Mouse (Mus musculus): ENCODE data around the gene Ergic1.

Ergic1 gene

DNA sequence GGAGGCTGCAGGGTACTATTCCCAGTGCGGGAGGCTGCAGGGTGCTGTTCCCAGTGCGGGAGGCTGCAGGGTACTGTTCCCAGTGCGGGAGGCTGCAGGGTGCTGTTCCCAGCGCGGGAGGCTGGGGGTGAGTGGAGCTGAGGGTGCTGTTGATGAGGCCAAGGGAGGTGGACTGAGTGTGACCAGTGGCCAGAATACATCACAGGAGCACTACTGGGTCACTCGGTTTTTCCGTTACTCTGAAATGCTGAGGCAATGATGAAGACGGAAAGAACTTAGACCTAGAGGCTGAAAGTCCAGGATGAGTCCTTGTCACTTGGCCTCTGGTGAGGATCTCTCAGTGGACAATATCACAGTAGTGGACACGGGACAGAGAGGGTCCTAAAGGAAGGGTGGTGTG is 71.9 kb downstream of the Ergic1 start:
- DNase-seq = no peak

DNA sequence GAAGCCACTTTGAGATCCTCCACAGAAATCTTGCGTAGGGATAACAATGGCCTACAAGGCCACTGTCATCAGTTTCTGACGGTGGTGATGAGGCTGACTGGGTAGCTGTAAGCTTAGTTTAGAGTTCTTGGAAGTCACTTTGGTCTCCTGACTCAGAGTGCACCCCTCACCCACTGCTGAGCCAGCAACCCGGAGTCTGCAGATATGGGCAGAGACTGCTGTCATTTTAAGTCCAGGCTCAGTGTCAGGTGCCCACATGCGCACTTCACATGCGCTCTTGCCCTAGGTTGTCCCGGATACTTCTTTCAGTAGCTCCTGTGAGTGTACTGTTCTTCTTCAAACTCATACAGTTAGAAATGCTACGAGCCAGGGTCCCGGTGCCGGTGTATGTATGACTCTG is 72.6 kb downstream of the Ergic1 start:
- no peak for DNase-seq

DNA sequence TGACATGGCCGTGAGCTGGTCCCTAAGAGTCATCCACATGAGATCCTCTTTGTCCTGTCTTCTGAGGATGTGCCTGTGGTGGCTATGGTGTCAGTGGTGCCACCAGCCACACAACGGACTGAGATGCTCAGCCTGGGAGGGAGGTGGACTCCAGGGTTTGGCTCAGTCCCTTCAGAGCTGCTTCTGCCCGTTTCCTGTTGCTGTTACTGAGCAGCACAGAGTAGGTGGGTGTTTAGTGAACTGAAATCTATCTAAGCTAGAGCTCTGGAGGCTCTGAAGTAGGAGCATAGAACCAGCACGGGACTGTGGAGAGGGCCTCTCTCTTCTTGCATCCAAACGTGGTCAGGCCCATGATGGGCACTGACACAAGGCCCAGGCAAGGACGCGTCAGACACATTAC is 73.2 kb downstream of the Ergic1 start:
- DNase-seq = peak; percentile 64

DNA sequence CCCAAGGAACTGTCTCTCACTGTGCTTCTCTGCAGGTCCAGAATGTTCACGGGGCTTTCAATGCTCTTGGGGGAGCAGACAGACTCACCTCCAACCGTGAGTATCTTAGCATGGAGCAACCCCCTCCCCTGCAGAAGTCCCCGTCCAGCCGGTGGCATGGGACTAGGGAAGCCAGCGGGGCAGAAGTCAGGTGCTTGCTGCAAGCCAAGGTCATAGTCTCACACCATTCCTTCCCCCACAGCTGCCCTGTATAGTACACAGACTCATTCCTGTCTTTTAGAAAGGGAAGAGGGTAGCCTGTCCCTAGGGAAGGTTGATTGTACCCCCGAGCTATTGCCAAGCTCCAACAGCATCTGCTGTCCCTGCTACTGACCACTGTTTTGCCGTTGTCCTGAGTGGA is 74.7 kb downstream of the Ergic1 start:
- DNase-seq = no peak

DNA sequence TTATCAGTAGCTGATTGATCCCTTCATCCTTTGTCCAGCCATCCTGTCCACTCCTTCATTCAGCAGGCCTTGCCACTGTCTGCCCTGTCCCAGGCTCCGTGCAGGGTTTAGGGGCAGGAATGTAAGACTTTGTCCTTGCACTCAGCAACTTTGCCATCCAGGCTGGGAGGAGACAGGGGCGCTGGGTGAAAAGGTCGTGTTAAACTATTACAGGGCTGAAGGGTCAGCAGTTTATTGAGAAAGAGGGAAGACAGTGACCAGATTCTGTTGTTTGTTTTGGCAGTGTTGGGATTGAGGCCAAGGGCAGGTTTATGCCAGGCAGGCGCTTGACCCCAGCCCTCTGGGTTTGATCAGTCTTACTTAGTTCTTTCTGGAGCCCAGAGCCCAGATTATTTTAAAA is 76.6 kb downstream of the Ergic1 start:
- no peak for DNase-seq

DNA sequence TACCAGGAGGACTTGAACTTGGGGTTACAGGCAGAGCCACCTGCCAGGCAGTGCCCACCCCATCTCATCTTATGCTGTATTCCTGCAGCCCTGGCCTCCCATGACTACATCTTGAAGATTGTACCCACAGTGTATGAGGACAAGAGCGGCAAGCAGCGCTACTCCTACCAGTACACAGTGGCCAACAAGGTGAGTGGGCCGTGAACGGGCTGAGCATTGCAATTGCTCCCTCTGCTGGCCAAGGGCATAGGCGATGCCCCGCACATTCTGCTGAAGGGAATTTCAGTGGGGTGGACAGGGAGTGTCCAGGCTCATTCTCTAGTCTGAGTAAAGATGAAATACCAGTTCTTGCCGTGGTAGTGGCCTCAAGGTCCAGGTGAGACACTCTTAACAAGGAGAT is 77.4 kb downstream of the Ergic1 start:
- peak; percentile 73 for DNase-seq

DNA sequence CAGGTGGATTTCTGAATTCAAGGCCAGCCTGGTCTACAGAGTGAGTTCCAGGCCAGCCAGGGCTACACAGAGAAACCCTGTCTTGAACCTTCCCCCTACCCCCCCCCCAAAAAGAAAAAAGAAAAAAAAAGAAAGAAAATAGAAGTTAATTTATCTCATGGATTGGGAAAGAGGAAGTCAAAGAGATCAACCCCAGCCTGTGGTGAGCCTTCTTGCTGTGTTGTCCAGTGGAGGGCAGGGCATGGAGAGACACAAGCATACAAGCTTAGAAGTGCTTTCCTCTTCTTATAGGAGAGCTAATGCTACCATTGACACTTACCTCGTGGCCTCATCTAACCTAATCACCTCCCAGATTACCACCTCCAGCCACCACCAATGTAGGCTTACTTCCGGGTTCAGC is 78.5 kb downstream of the Ergic1 start:
- DNase-seq = no peak

DNA sequence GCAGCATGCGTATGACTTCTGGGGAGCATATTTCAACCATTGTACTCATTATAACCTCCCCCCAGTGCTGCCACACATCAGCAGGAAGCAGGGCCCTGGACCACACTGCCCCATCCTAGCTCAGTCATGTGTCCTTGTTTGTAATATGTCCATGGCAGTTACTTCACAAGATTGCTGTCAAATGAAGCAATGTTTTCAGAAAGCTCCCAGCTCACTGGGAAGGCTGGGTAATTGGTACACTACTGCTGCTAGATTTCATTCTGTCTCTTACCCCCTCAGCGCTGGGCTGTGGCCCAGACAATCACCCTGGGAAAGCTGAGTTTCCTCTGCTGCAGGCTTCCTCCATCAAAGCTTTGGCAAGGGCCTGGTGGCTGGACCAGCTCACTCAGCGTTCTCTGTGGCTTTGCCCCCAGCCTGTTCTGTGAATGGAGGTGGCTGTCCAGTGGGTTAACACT is 79.0 kb downstream of the Ergic1 start:
- no peak for DNase-seq

DNA sequence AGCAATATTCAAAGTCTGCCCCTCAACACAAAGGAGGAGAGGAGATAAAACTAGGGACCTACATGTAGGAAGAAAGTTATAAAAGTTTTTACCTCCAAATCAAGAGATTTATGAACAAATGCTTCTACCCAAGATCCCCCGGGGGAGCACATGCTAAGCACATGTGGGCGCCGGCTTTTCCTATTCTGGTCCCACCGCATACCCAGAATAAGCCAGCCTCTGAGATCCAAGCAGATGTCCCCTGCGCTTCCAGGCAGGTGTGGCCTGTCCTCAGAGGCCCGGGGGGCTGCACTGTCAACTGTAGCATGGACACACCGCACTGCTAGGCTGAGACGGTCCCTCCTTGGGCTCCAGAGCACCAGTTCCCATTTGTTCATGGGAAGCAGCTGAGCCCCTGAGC is 82.2 kb downstream of the Ergic1 start:
- no peak for DNase-seq

DNA sequence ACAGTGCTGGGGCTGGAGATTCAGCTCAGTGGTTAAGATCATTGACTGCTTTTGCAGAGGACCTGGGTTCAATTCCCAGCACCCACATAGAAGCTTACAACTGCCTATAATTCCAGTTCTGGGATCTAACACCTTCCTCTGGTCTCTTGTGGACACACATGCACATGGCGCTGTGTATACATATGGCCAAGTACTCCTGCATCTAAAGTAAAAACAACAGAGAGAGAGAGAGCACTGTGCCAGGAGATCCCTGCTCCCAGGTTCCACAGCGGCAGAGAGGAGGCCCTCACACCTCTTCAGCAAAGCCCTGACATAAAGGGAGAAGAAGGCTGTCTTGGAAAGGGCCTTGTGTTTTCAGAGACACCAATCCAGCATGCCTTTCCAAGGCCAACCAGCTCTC is 82.7 kb downstream of the Ergic1 start:
- DNase-seq = no peak

DNA sequence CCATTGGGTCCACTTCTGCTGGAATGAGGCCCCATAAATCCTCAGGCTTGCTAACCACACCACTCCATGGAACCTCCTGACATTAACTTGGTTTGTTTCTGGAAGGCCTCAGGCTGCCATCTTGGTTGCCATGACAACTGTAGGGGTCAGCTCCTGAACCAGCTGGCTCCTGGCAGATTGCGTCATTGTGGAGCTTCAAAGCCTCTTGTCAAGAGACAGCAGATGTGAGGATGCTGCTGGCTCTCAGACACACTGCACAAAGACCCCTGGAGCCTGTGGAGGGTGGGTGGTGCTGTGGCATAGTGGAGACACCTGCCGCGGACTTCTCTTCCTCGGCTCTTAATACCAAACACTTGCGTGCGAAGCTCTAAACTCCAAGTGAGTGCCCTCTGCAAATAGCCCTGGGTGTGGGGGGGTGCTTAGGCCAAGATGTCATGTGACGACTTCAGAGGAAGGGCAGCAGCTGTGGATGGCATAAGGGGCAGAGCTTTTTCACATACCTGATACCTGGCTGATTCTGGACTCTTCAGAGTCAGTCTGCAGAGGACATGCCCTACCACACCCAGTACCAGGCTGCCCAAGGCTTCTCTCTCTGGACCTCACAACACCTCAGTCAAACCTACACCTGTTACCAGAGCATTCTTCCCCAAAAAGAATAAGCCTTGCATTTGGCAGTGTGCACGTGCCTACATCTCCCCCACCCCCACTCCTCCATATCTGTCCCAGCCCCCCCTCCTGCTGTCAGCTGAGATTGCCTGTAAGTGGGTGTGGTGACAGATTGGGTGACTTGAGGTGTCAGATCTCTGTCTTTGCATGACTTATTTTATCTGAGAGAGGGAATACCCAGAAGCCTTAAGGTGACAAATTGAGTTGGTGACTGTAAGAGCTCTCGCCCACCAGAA is 83.5 kb downstream of the Ergic1 start:
- DNase-seq = peak; percentile 55

DNA sequence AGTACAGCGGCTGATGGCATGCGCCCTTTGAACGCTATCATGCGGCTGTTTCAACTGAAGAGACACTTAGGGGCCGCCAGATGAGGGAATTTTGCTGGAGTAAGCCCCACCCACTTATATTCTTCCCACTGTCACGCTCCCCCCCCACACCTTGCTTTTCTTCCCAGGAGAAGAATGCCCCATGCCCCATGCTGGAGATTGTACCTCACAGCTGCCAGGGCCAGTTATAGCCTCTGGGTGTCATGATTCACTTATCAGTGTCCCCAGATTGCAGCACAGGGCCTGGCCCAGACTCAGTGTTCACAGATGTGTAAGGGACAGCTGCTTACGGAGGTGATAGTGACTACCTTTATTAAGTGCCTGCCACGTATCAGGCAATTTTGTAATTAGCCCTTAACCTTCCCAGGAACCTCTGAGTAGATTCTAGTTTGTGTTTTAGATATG is 84.1 kb downstream of the Ergic1 start:
- DNase-seq = no peak

DNA sequence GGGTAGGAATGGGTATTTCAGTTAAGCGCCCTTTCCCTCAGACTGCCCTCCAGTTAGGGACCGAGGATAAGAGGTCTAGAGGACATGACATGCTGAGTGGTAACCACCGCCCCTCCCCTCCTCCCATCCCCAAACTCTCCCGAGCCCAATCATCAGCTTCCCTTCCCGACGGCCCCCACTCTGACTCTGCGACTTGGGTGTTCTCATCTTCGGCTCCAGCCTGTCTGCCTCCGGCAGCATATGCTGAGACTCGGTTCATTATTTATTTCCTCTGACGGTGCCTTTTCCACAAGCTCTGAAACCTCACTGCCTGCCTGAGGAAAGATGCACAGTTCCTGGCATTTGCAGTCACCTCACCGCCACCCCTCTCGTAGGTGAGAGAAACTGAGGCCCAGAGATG is 86.0 kb downstream of the Ergic1 start:
- no peak for DNase-seq

DNA sequence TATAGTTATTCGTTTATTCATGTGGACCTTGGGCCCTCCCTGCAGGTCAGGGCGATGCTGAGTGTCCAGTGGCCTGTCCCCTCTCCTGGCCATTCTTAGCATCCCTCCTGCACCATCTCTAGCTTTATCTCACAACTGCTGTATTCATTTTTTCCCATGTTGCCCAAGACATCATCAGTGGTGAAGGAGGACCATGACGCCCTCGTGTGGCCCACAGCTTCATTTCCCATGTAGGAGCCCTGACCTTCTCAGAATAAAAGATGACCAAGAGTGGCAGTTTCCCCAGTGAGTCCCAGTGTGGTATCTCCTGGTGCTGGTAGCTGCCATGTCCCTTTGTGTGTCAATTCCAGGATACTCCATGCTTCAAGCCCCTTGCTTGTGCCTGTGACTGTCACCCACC is 88.3 kb downstream of the Ergic1 start:
- DNase-seq = no peak

DNA sequence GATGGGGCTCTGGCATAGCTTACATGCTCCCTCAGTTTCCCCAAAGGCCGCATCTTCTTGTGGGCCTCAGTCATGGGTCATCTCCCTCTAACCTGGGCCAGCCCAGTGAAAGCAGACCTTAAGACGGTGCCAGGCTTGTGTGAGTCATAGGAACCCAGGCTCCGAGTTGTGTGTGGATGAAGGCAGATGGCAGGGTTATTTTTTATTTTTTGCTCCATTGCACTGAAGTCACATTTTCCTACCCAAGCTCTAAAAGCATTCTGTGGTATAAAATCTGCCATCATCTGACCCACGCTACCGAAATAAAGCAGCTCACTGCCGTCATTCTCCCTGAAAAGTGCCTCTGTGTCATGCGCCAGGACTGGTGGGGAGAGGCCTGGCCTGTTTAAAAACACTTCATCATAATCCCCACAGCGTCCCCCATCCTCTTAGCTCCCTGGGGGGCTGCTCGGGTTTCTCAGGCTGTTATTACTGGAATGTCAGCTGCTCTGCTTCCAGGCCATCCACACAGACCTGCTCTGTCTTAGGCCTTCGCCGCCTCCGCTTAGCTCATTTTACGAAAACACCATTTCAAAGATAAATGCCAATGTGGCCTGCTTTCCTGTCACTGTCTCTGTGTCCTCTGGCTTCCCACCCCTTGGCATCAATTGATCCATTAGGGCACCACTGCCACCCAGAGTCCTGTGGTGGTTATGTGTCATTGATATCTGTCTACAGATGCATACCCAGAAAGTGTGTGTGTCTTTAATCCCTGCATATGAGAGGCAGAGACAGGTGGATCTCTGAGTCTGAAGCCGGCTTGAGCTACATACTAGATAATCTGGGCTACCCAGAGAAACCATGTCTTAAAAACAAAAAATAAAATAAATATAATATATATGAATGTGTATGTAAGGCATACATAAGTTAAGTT is 89.4 kb downstream of the Ergic1 start:
- DNase-seq = peak; percentile 72

DNA sequence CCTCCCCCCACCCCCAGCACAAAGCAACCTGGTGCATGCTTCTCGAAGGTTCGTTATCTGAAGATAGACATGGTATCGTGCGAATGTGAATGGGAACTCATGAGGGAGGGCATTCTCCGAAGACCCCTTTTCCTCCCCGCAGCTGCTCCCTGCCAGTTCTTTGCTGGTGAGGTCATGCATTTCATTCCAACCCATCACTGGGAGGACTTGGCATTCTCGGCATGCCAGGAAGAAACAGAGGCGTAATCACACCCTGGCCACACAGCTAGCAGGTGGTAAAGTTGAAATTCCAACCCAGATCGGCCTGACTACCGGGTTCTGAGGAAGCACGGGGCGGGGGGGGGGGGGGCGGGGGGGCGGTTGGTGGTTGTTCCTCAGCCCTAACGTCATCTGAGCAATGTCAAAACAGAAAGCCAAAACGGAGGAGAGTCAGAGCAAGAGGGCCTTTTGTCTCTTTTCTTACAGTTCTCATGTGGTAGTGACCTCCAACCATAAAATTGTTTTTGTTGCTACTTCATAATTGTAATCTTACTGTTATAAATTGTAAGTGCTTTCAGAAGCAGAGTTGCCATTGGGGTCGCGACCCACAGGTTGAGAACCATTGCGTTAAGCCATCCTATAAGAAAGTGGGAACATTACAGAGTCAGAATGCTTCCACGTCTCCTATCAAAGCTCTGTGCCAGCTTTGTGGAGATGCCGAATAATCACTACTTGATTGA is 97.7 kb downstream of the Ergic1 start:
- no peak for DNase-seq

DNA sequence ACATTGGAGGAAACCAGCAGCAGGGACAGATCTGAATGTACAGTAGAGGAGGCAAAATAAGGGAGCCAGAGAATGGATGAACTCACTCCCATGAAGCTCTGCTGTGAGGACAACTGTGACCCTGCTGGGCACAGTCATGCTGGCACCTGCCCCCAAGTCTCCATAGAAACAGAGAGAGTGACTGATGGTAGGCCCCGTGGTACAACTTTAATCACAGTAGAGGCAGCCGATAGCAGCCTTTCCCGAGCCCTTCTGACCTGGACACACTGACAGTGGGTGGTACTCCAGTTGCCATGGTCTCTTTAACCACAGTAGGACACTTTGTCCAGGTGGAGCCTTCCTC is 98.3 kb downstream of the Ergic1 start:
- DNase-seq = no peak

DNA sequence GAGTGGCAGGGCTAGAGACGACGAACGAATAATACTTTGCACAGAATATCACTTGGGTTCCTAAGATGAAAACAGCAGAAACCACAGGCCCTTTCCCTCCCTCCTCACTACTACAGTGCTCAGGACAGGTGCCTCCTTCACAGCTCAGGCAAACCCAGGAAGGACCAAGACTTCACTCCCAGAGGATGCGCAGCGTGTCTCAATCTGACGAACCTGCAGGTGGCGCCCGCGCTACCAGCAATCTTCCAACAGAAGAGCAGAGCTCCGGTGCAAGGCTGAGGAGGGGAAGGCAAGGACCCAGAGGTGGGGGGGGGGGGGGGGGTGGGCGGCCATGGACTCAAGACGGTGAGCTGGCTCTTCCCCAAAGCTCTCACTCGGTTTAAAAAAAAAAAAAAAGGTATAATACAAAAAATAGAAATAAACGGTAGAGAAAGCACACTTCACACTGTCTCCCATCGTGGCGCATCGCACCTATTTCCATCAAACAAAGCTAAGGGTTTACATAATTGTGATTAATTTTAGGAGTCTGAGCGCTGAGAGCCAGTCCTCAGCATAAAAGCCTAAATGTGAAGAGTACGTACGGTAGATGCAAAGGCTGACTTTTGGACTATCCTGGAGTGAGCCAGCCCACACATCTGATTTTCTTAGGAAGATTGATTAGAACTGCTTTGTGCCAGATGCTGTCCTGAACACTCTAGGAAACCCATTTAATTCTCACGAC is 99.1 kb downstream of the Ergic1 start:
- DNase-seq = peak; percentile 90

DNA sequence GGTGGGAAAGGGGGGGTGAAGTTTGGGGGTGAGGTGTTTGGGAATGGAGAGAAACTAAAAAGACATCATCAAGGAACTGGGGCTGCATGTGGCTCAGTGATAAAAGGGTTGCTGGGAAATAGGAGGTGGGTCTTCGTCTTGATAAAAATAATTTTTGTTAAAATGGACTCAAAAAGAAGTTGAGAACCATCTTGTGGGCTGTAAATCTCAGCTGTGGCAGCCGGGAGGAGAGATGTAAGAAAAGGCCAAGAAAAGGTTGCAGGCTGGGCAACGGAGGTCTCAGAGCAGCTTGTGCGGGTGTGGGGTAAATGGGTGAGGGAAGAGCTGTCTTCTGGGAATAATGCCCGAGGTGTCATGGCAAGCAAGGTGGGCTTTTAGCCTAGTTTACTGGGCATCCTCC is 100.9 kb downstream of the Ergic1 start:
- no peak for DNase-seq

DNA sequence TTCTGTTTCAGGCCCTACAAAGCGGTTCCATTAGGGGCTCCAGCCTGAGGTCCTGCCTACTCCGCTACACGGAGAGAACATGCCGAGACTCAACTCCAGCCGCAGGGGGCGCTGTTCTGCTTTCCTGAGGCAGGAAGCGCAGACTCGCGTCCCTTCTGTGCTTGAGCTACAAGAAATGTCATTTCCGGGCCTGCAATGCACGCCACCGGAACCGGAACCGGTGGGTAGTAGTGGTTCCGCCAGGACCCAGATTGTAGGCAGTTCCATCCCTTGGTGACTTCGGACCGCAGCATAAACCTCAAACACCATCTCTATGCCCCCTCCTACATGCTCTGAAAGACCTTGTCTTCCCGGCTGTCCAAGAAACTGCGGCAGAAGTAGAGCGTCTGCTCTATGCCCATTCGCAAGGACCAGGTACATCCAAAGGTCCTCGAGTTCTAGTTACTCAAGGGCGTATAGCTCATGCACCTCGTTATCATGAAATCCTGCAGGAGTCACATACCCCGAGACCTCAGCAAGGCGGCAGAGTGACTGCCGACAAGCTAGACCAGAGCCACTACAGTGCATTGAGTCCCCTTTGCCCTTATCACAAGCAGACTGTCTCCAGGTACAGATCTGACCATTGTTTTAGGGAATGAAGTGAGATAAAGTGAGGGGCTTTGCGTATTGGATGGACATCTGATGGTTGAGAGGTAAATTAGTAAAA is 101.8 kb downstream of the Ergic1 start, which contains the start of gene Atp6v0e:
Gene Atp6v0e (plus strand): TSS at position 254 of the 706 bp plus-strand sequence.
- DNase-seq = peak; percentile 96

DNA sequence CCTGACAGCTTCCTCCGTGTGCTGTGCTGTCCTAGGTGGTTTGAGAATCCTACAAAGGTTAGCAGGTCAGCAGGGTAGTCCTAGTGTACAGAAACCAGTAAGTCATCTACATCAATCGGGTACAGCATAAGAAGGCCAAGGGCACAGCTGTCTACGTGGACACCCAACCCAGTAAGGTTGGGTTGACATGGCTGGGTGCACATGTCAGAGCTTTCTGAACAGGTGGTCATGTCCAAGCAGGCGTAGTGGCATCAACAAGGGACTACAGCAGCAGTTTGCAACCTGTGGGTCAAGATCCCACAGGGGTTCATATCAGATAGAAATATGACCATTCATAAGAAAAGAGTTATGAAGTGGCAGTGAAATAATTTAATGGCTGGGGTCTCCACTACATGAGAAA is 104.3 kb downstream of the Ergic1 start:
- no peak for DNase-seq

DNA sequence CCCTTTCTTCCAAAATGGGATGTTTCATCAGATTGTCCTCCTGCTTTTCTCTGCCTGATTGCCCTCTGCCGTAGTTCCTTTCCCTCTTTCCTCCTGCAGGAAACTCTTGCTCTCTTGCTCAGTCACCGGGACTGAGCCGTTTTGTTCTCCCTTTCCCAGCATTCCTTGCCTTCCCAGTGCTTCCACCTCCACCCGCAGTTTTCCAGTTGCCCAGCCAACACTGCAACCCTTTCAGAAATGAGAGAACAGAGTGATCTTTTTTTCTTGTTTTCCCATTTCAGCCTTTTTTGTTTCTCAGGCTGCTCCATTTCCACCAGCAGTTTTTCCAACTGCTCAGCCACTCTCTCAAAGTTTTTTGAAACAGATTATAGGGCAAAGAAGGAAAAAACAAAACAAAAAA is 110.0 kb downstream of the Ergic1 start:
- no peak for DNase-seq

All from right cerebral cortex, adult 18-20 months (tissue).